Mouse (Mus musculus) midbrain, embryonic 10.5 days (tissue): ENCODE measurements around the gene Lrrc1. TPM values are rescaled to one million over a fixed set of nuclear protein-coding genes. Genes with fewer than 3 reads are reported as not detected.
A peak's percentile ranks its signal among the peaks of the same experiment; 100 is the strongest.

Experiments used
- DNase-seq: peaks from one replicate; pipeline ENCODE4 v3.0.0-alpha.2; 2017; ENCODE audit warnings: low spot score
- H3K27ac ChIP-seq: fragments of 300-500 bp; sonication (generic); replicated peaks from 2 replicates; pipeline ENCODE4 v1.5.1; 2016; ENCODE audit warnings: mild to moderate bottlenecking
- H3K27me3 ChIP-seq: fragments of 300-500 bp; sonication (generic); 2 replicates; pipeline ENCODE4 v1.6.1; 2016; ENCODE audit warnings: low read depth, mild to moderate bottlenecking; ENCODE audit not compliant: poor library complexity, severe bottlenecking
- H3K36me3 ChIP-seq: fragments of 300-500 bp; sonication (generic); 2 replicates; pipeline ENCODE4 v1.6.1; 2016; ENCODE audit warnings: mild to moderate bottlenecking, moderate library complexity
- H3K4me1 ChIP-seq: fragments of 300-500 bp; sonication (generic); 2 replicates; pipeline ENCODE4 v1.6.1; 2016
- H3K4me3 ChIP-seq: fragments of 300-500 bp; sonication (generic); 2 replicates; pipeline ENCODE4 v1.5.1; 2016; ENCODE audit warnings: mild to moderate bottlenecking, moderate library complexity
- H3K9me3 ChIP-seq: fragments of 300-500 bp; sonication (generic); replicated peaks from 2 replicates; pipeline ENCODE4 v1.6.1; 2016; ENCODE audit warnings: mild to moderate bottlenecking
- WGBS: fragments of 180-500 bp; shearing (Covaris S2); methylation state at CpG from one replicate; pipeline ENCODE4 v1.1.7; 2016; 5-methylcytosine and 5-hydroxymethylcytosine counted together
- polyA plus RNA-seq: library from polyadenylated mRNA; unstranded; fragments of >200 nt; fragmentation: Nextera tagmentation; extraction: Ambion mirVana; gene quantifications from 2 replicates; pipeline ENCODE4 v1.2.1, GENCODE M21; 2016

Lrrc1 gene
- polyA plus RNA-seq, 1 experiment from 2014 or later, result 5.8 TPM

GRCm38 (mm10) chr9:77420200-77420585, 124.5 kb downstream of the Lrrc1 start:
- no peak for DNase-seq
- 94% methylated on average over 4 of the region's 4 CpGs for WGBS
- H3K9me3 ChIP-seq, result no peaks in the 10 kb centered on the region
- H3K36me3 ChIP-seq, result no peaks in the 10 kb centered on the region
- H3K4me1 ChIP-seq, result no peaks in the 10 kb centered on the region
- no peak overlapping the region for H3K27ac ChIP-seq
- no peak overlapping the region for H3K4me3 ChIP-seq
- no peaks in the 10 kb centered on the region for H3K27me3 ChIP-seq

GRCm38 (mm10) chr9:77419501-77420199, 125.0 kb downstream of the Lrrc1 start:
- Histone ChIP-seq H3K4me1 (no peaks in the 10 kb centered on the region), H3K36me3 (no peaks in the 10 kb centered on the region), H3K27me3 (no peaks in the 10 kb centered on the region), H3K27ac (no peak overlapping the region), H3K4me3 (no peak overlapping the region), H3K9me3 (no peaks in the 10 kb centered on the region)
- WGBS, result 93% methylated on average over 9 of the region's 9 CpGs
- DNase-seq, result no peak

GRCm38 (mm10) chr9:77418800-77419199, 125.9 kb downstream of the Lrrc1 start:
- H3K4me1 ChIP-seq, result no peaks in the 10 kb centered on the region
- WGBS, result 87% methylated on average over 2 of the region's 2 CpGs
- DNase-seq, result no peak
- H3K27me3 ChIP-seq, result no peaks in the 10 kb centered on the region
- H3K36me3 ChIP-seq, result no peaks in the 10 kb centered on the region
- H3K4me3 ChIP-seq, result no peak overlapping the region
- H3K9me3 ChIP-seq, result no peaks in the 10 kb centered on the region
- no peak overlapping the region for H3K27ac ChIP-seq

GRCm38 (mm10) chr9:77416486-77416885, 128.2 kb downstream of the Lrrc1 start:
- WGBS, result 88% methylated on average over 4 of the region's 4 CpGs
- H3K36me3 ChIP-seq, result no peaks in the 10 kb centered on the region
- H3K27me3 ChIP-seq, result no peaks in the 10 kb centered on the region
- no peak for DNase-seq
- no peak overlapping the region for H3K4me3 ChIP-seq
- H3K4me1 ChIP-seq, result peaks cover 2% of the 10 kb centered on the region; the same call in 1 of the 2 replicates
- no peak overlapping the region for H3K27ac ChIP-seq
- no peaks in the 10 kb centered on the region for H3K9me3 ChIP-seq

GRCm38 (mm10) chr9:77416002-77416401, 128.7 kb downstream of the Lrrc1 start:
- Histone ChIP-seq H3K36me3 (no peaks in the 10 kb centered on the region), H3K4me1 (peaks cover 3% of the 10 kb centered on the region), H3K27me3 (no peaks in the 10 kb centered on the region), H3K27ac (no peak overlapping the region), H3K4me3 (no peak overlapping the region), H3K9me3 (no peaks in the 10 kb centered on the region)
- WGBS, result 97% methylated on average over 7 of the region's 7 CpGs
- no peak for DNase-seq

GRCm38 (mm10) chr9:77411830-77412425, 132.7 kb downstream of the Lrrc1 start:
- WGBS, result 82% methylated on average over 3 of the region's 3 CpGs
- H3K4me1 ChIP-seq, result peaks cover 21% of the 10 kb centered on the region
- no peak overlapping the region for H3K4me3 ChIP-seq
- H3K9me3 ChIP-seq, result no peaks in the 10 kb centered on the region
- no peaks in the 10 kb centered on the region for H3K36me3 ChIP-seq
- H3K27ac ChIP-seq, result no peak overlapping the region
- DNase-seq, result no peak
- H3K27me3 ChIP-seq, result no peaks in the 10 kb centered on the region

- no peaks in the 10 kb centered on the region for H3K9me3 ChIP-seq
- H3K4me3 ChIP-seq, result no peak overlapping the region
- WGBS, result 67% methylated on average over 4 of the region's 4 CpGs
- H3K36me3 ChIP-seq, result no peaks in the 10 kb centered on the region
- no peak for DNase-seq
- H3K4me1 ChIP-seq, result peaks cover 21% of the 10 kb centered on the region
- no peak overlapping the region for H3K27ac ChIP-seq
- 0 out of 2 replicates have a peak, but pooled peaks cover 3% of the 10 kb centered on the region for H3K27me3 ChIP-seq
These were observed 133.7 kb downstream of the Lrrc1 start for GRCm38 (mm10) chr9:77410968-77411367.

- H3K27me3 ChIP-seq, result 0 out of 2 replicates have a peak, but pooled peaks cover 5% of the 10 kb centered on the region
- H3K36me3 ChIP-seq, result no peaks in the 10 kb centered on the region
- H3K27ac ChIP-seq, result no peak overlapping the region
- no peak overlapping the region for H3K4me3 ChIP-seq
- H3K9me3 ChIP-seq, result no peaks in the 10 kb centered on the region
- H3K4me1 ChIP-seq, result peaks cover 21% of the 10 kb centered on the region
- WGBS, result 88% methylated on average over 7 of the region's 7 CpGs
- no peak for DNase-seq
These were observed 134.1 kb downstream of the Lrrc1 start for GRCm38 (mm10) chr9:77410524-77410923.

- H3K27me3 ChIP-seq, result 0 out of 2 replicates have a peak, but pooled peaks cover 5% of the 10 kb centered on the region
- no peaks in the 10 kb centered on the region for H3K36me3 ChIP-seq
- H3K4me1 ChIP-seq, result peaks cover 21% of the 10 kb centered on the region
- H3K9me3 ChIP-seq, result no peaks in the 10 kb centered on the region
- no peak overlapping the region for H3K27ac ChIP-seq
- WGBS, result 34% methylated on average over 6 of the region's 6 CpGs
- DNase-seq, result no peak
- H3K4me3 ChIP-seq, result no peak overlapping the region
These were observed 136.5 kb downstream of the Lrrc1 start for GRCm38 (mm10) chr9:77408053-77408603.

- Histone ChIP-seq H3K36me3 (no peaks in the 10 kb centered on the region), H3K27ac (no peak overlapping the region), H3K27me3 (0 out of 2 replicates have a peak, but pooled peaks cover 5% of the 10 kb centered on the region), H3K9me3 (no peaks in the 10 kb centered on the region), H3K4me3 (no peak overlapping the region), H3K4me1 (peaks cover 21% of the 10 kb centered on the region)
- 61% methylated on average over 7 of the region's 7 CpGs for WGBS
- DNase-seq, result peak; percentile 52
These were observed 137.8 kb downstream of the Lrrc1 start for GRCm38 (mm10) chr9:77406906-77407305.

GRCm38 (mm10) chr9:77404458-77404857, 140.2 kb downstream of the Lrrc1 start:
- H3K36me3 ChIP-seq, result no peaks in the 10 kb centered on the region
- H3K27me3 ChIP-seq, result 0 out of 2 replicates have a peak, but pooled peaks cover 5% of the 10 kb centered on the region
- peaks cover 14% of the 10 kb centered on the region for H3K4me1 ChIP-seq
- no peaks in the 10 kb centered on the region for H3K9me3 ChIP-seq
- H3K27ac ChIP-seq, result no peak overlapping the region
- DNase-seq, result no peak
- no peak overlapping the region for H3K4me3 ChIP-seq
- WGBS, result 89% methylated on average over 4 of the region's 4 CpGs

- WGBS, result 89% methylated on average over 6 of the region's 6 CpGs
- no peak for DNase-seq
- Histone ChIP-seq H3K9me3 (no peaks in the 10 kb centered on the region), H3K4me3 (no peak overlapping the region), H3K27me3 (0 out of 2 replicates have a peak, but pooled peaks cover 5% of the 10 kb centered on the region), H3K36me3 (no peaks in the 10 kb centered on the region), H3K27ac (no peak overlapping the region), H3K4me1 (peaks cover 14% of the 10 kb centered on the region)
These were observed 140.7 kb downstream of the Lrrc1 start for GRCm38 (mm10) chr9:77403961-77404360.

GRCm38 (mm10) chr9:77402971-77403370, 141.7 kb downstream of the Lrrc1 start:
- Histone ChIP-seq H3K9me3 (no peaks in the 10 kb centered on the region), H3K27me3 (0 out of 2 replicates have a peak, but pooled peaks cover 5% of the 10 kb centered on the region), H3K4me1 (peaks cover 6% of the 10 kb centered on the region), H3K27ac (no peak overlapping the region), H3K4me3 (no peak overlapping the region), H3K36me3 (no peaks in the 10 kb centered on the region)
- 69% methylated on average over 1 of the region's 1 CpGs for WGBS
- no peak for DNase-seq
